Mouse (Mus musculus): Measurements from ENCODE around the gene Psmd7.

DNA sequence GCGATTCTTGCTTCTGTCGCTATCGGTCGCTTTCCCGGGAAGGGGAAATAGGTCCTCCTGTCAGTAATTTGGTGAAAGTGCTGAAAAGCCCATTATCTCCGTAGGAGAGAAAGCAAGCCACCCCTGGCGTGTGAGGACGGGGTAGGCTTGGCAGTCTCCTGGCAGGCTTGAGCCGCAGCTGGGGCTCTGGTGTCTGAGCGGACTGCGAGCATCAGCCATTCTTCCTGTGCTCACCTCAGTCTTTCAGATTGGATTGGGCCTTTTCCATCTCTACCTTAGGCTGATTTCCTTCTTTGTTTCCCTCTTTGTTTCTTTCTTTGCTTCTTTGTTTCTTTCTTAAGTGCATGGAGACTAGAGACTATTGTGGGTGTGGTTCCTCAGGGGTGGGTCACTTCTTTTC, 22.6 kb upstream of the Psmd7 start:
- TF ChIP-seq POLR2A (IDR thresholded peaks at IDR 0.05; ENCODE audit: insufficient read depth, low read depth, low read length) (no peak), EP300 (IDR thresholded peaks at IDR 0.05; ENCODE audit: insufficient read depth, low read depth, low read length) (no peak), CTCF (IDR thresholded peaks at IDR 0.05) (no peak)

Measured in heart, adult 2 months (tissue).